Mouse (Mus musculus): ENCODE results near the gene Herpud1. TPM values are rescaled to one million over a fixed set of nuclear protein-coding genes. Genes with fewer than 3 reads are reported as not detected.
"Not testable (repeated sequence)": the region's sequence is repeated elsewhere in the genome, so short reads cannot be mapped to it uniquely, and the experiment has no call there.

Herpud1 gene
- total and polyA plus RNA-seq, 2 experiments from 2014 or later, result 131 to 177 TPM

DNA sequence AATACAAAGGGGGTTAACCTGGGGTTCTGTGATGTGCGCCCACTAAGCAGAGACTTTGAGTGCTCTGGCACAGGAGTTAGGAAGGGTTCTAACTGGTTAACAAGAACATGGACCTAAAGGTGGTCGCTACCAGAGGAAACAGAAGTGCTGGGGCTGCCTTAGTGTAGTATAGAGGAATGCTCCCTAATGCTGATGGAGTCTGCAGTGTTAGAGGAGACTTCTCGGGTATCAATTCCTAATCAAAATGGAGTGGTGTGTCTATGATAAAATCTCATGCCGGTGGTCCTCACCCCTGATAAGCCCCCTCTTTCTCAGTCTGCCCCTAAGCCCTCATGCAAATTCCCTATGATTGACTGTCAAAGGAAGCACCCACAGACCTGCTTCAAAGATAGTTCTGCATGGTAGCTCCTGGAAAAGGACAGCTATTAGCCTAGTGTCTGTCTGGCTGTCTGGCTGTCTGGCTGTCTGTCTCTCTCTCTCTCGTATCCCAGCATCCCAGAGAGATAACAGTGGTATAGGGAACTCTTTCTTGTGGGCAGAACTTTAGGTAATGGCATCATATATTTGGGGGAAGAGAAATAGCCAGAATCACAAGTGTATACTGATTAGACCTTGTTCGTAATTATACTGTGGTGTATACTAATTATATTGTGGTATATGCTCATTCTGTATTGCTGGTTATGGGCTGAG is 9.8 kb downstream of the Herpud1 start:
- WGBS, result 84% methylated on average over 6 of the region's 6 CpGs
- H3K27me3 ChIP-seq (ENCODE audit: control insufficient read depth, insufficient read depth, low read length), result no peaks in the 10 kb centered on the region

DNA sequence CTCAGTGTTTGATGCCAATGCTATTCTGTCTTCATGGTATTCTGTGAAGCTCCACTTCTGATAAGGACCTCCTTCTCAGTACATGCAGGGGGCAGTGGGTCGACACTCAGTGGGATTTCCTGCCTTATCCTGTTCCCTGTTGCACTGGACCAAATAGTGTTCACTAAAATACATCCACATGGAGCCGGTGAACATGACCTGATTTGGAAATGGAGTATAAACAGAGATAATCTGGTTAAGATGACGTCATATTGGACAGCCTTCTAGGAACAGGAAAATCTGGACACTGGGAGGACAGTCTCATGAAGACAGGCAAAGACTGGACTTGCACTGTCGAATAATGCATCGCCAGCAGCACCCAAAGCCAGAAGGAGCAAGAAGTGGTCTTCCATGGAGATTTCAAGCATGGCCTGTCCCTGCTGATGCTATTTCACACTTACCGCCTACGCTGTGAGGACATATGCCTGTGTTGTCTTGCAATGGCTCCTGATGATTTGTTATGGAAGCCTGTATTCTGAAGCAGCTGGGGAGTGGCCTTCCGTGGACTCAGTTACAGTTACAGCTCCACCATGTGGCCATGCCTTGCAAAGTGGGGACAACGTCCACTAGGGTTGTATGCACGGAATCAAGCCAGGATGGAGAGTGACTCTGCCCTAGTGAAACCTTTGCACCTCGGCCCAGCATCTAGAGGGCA is 10.9 kb downstream of the Herpud1 start:
- 46% methylated on average over 11 of the region's 11 CpGs for WGBS

More for the DNA sequence above, 9.8 kb downstream of the Herpud1 start:
- no peaks in the 10 kb centered on the region for H3K9me3 ChIP-seq (replicated peaks; ENCODE audit: control insufficient read depth, low read length)
- H3K4me1 ChIP-seq (ENCODE audit: control insufficient read depth, insufficient read depth), result no peaks in the 10 kb centered on the region
- H3K4me3 ChIP-seq (ENCODE audit: low read depth, low read length), result no peak overlapping the region
- peaks cover 51% of the 10 kb centered on the region for H3K36me3 ChIP-seq (replicated peaks; ENCODE audit: control insufficient read depth, insufficient read depth, low read length)
- DNase-seq (ENCODE audit: low spot score), result no peak
- no peak for ATAC-seq (ENCODE audit: insufficient read depth, low read depth)
- H3K9ac ChIP-seq (replicated peaks; ENCODE audit: low read depth, low read length), result no peak overlapping the region
- no peak for TF ChIP-seq CTCF (IDR thresholded peaks at IDR 0.05; ENCODE audit: low read depth)
- TF ChIP-seq EP300 (IDR thresholded peaks at IDR 0.05; ENCODE audit: low read depth), result no peak
- no peak overlapping the region for H3K4me2 ChIP-seq (ENCODE audit: low read depth, low read length)
- no peak overlapping the region for H3K27ac ChIP-seq (ENCODE audit: low read depth)

DNA sequence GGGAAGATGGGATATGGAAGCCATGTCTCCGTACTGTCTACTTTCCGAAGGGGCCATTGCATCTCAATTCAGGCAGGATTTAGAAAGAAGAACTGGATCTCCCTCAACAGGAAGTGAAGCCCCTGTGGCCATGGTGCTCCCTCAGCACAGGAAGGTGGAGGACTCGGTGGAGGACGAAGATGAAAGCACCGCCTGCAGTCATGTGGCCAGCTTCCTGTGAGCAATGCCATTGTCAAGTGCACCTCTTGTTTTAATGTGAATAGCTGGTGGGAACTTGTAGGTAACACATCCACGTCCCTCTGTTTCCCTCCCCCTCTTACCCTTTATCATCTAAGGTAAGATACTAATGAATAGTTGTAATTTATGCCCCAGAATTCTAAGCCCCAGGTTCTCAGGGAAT is 12.3 kb downstream of the Herpud1 start:
- Histone ChIP-seq H3K27me3 (ENCODE audit: control insufficient read depth, insufficient read depth, low read length) (no peaks in the 10 kb centered on the region), H3K9me3 (replicated peaks; ENCODE audit: control insufficient read depth, low read length) (no peaks in the 10 kb centered on the region), H3K36me3 (replicated peaks; ENCODE audit: control insufficient read depth, insufficient read depth, low read length) (peaks cover 27% of the 10 kb centered on the region), H3K9ac (replicated peaks; ENCODE audit: low read depth, low read length) (no peak overlapping the region), H3K4me2 (ENCODE audit: low read depth, low read length) (no peak overlapping the region), H3K27ac (ENCODE audit: low read depth) (no peak overlapping the region), H3K4me3 (ENCODE audit: low read depth, low read length) (no peak overlapping the region), H3K4me1 (ENCODE audit: control insufficient read depth, insufficient read depth) (no peaks in the 10 kb centered on the region)
- 67% methylated on average over 6 of the region's 6 CpGs for WGBS
- TF ChIP-seq CTCF (IDR thresholded peaks at IDR 0.05; ENCODE audit: low read depth) (no peak), EP300 (IDR thresholded peaks at IDR 0.05; ENCODE audit: low read depth) (no peak)
- no peak for DNase-seq (ENCODE audit: low spot score)
- no peak for ATAC-seq (ENCODE audit: insufficient read depth, low read depth)

More for the DNA sequence above, 10.9 kb downstream of the Herpud1 start:
- DNase-seq (ENCODE audit: low spot score), result peak; percentile 62
- Histone ChIP-seq H3K4me3 (ENCODE audit: low read depth, low read length) (no peak overlapping the region), H3K9ac (replicated peaks; ENCODE audit: low read depth, low read length) (no peak overlapping the region), H3K4me2 (ENCODE audit: low read depth, low read length) (no peak overlapping the region), H3K9me3 (replicated peaks; ENCODE audit: control insufficient read depth, low read length) (no peaks in the 10 kb centered on the region), H3K27me3 (ENCODE audit: control insufficient read depth, insufficient read depth, low read length) (no peaks in the 10 kb centered on the region), H3K36me3 (replicated peaks; ENCODE audit: control insufficient read depth, insufficient read depth, low read length) (peaks cover 40% of the 10 kb centered on the region), H3K27ac (ENCODE audit: low read depth) (peak overlapping the region; percentile 30; the same call in 1 of the 2 replicates), H3K4me1 (ENCODE audit: control insufficient read depth, insufficient read depth) (no peaks in the 10 kb centered on the region)
- peak; percentile 79 for ATAC-seq (ENCODE audit: insufficient read depth, low read depth)
- no peak for TF ChIP-seq EP300 (IDR thresholded peaks at IDR 0.05; ENCODE audit: low read depth)
- TF ChIP-seq CTCF (IDR thresholded peaks at IDR 0.05; ENCODE audit: low read depth), result peak; percentile 87

DNA sequence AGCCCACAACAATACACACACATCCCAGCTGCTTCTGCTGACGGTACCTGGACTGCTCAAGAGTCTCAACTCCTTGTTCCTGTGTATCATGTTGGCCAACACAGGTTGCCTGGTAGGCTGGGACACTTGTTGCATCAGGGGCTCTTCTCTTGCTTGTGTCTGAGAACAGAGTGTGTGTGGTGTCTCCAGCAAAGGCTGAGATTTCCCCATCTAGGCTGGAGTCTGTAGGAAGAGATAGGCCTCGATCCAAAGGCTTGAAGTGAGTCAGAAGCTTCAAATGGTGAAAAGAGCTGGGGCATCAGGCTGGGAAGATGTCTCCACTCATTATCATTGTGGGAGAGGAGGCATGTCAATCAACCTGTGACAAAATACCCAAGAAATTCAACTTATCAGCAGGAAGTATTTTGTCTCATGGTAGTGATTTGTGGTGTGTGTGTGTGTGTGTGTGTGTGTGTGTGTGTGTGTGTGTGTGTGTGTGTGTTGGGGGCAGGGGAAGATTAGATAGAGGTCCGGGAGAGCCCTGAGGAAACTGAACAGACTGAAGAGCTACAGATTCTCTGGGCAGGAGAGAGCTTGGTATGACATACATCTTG is 13.2 kb downstream of the Herpud1 start:
- no peak overlapping the region for H3K9ac ChIP-seq (replicated peaks; ENCODE audit: low read depth, low read length)
- H3K27me3 ChIP-seq (ENCODE audit: control insufficient read depth, insufficient read depth, low read length), result no peaks in the 10 kb centered on the region
- no peaks in the 10 kb centered on the region for H3K4me1 ChIP-seq (ENCODE audit: control insufficient read depth, insufficient read depth)
- no peak overlapping the region for H3K4me2 ChIP-seq (ENCODE audit: low read depth, low read length)
- no peaks in the 10 kb centered on the region for H3K9me3 ChIP-seq (replicated peaks; ENCODE audit: control insufficient read depth, low read length)
- 54% methylated on average over 3 of the region's 3 CpGs for WGBS
- H3K36me3 ChIP-seq (replicated peaks; ENCODE audit: control insufficient read depth, insufficient read depth, low read length), result peaks cover 18% of the 10 kb centered on the region
- H3K27ac ChIP-seq (ENCODE audit: low read depth), result no peak overlapping the region
- H3K4me3 ChIP-seq (ENCODE audit: low read depth, low read length), result no peak overlapping the region
- ATAC-seq (ENCODE audit: insufficient read depth, low read depth) (no peak), DNase-seq (ENCODE audit: low spot score) (no peak)
- no peak for TF ChIP-seq EP300 (IDR thresholded peaks at IDR 0.05; ENCODE audit: low read depth)
- no peak for TF ChIP-seq CTCF (IDR thresholded peaks at IDR 0.05; ENCODE audit: low read depth)

- not testable (repeated sequence) for H3K9ac ChIP-seq (replicated peaks; ENCODE audit: low read depth, low read length); H3K27me3 ChIP-seq (ENCODE audit: control insufficient read depth, insufficient read depth, low read length); H3K27ac ChIP-seq (ENCODE audit: low read depth); H3K4me2 ChIP-seq (ENCODE audit: low read depth, low read length); ATAC-seq (ENCODE audit: insufficient read depth, low read depth); H3K4me3 ChIP-seq (ENCODE audit: low read depth, low read length); H3K9me3 ChIP-seq (replicated peaks; ENCODE audit: control insufficient read depth, low read length); H3K4me1 ChIP-seq (ENCODE audit: control insufficient read depth, insufficient read depth); DNase-seq (ENCODE audit: low spot score)
- peak; percentile 7; the same call in 1 of the 2 replicates for TF ChIP-seq CTCF (IDR thresholded peaks at IDR 0.05; ENCODE audit: low read depth)
- 64% methylated on average over 2 of the region's 2 CpGs for WGBS
- H3K36me3 ChIP-seq (replicated peaks; ENCODE audit: control insufficient read depth, insufficient read depth, low read length), result peaks cover 13% of the 10 kb centered on the region
These were observed 13.7 kb downstream of the Herpud1 start for GRCm38 (mm10) chr8:94399957-94400356.

Data from heart, postnatal 0 days (tissue).